Comparison of ENCODE assay signal across 9 mouse cellular contexts in the genomic region with DNA sequence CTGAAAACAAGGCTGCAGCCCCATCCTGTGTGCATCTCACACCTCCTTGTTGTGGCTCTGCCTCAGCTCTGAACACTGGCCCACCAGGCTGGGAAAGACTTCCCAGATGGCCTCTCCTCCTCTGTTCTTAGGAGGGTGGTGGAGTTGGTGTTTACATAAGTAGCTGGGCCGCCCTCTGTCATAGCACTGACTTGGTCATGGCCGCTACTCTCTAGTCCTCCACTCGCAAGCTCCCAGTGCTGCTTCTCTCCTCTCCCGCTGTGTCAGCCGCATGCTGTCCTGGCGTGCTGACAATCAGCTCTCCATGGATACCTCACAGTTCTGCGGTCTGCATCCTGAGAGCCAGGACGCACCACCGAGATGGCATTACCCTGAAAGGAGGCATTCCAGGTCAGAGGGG. TPM values are rescaled to one million over a fixed set of nuclear protein-coding genes. Genes with fewer than 3 reads are reported as not detected.
DNase-seq lines count a peak whose midpoint lies in the region; ATAC-seq and TF ChIP-seq lines count a peak whose summit lies in the region.
"Had no signal": no experiment of that assay in that cellular context is flagged by ENCODE, and none has a peak within 500 bp of the region (broad histone marks: within the 10 kb centered on the region; RNA-seq: fewer than 3 reads in every experiment).

No protein-coding gene starts in this region.

- H3K4me2 ChIP-seq in kidney, embryonic 15.5 days, result no peak overlapping the region
- H3K4me2 ChIP-seq in stomach, embryonic 16.5 days (ENCODE audit: low read depth, low read length), result no peak overlapping the region
- no peak overlapping the region for H3K4me2 ChIP-seq in stomach, postnatal 0 days (replicated peaks; ENCODE audit: low read depth)
- H3K4me2 ChIP-seq in forebrain, embryonic 15.5 days (replicated peaks), result no peak overlapping the region

- ATAC-seq in kidney, embryonic 15.5 days (replicated peaks; ENCODE audit: low FRiP score), result peak; percentile 40; the same call in 1 of the 2 replicates
- ATAC-seq in stomach, embryonic 16.5 days (ENCODE audit: insufficient read depth, low FRiP score), result peak; percentile 19; the same call in 1 of the 2 replicates
- no peak for ATAC-seq in stomach, postnatal 0 days (ENCODE audit: low FRiP score, low TSS enrichment)
- ATAC-seq in forebrain, embryonic 15.5 days (replicated peaks), result peak; percentile 44; the same call in 1 of the 2 replicates
- ATAC-seq: liver, postnatal 0 days had no signal

- peaks cover 21% of the 10 kb centered on the region for H3K36me3 ChIP-seq in kidney, embryonic 15.5 days
- H3K36me3 ChIP-seq in stomach, embryonic 16.5 days (ENCODE audit: control insufficient read depth, insufficient read depth, low read length), result 0 out of 2 replicates have a peak, but pooled peaks cover 1% of the 10 kb centered on the region
- H3K36me3 ChIP-seq in stomach, postnatal 0 days (ENCODE audit: control insufficient read depth, insufficient read depth, low read length), result peaks cover 1% of the 10 kb centered on the region; the same call in 1 of the 2 replicates
- H3K36me3 ChIP-seq in forebrain, embryonic 15.5 days, result no peaks in the 10 kb centered on the region

- no peak for TF ChIP-seq CTCF in stomach, postnatal 0 days (IDR thresholded peaks at IDR 0.05; ENCODE audit: low read depth)

- DNase-seq in kidney, postnatal 14 days, result no peak
- no peak for DNase-seq in stomach, postnatal 0 days (ENCODE audit: low spot score)
- DNase-seq in Muller cell, postnatal 12 days (ENCODE audit: inconsistent ontology term), result no peak
- DNase-seq in thymus, postnatal 14 days, result no peak
- DNase-seq: gastrocnemius, postnatal 14 days; liver, postnatal 0 days had no signal

- H3K4me1 ChIP-seq in kidney, embryonic 15.5 days, result peaks cover 25% of the 10 kb centered on the region
- 0 out of 2 replicates have a peak, but pooled peaks cover 11% of the 10 kb centered on the region for H3K4me1 ChIP-seq in stomach, embryonic 16.5 days (ENCODE audit: control insufficient read depth, insufficient read depth, low read length)
- no peaks in the 10 kb centered on the region for H3K4me1 ChIP-seq in stomach, postnatal 0 days (replicated peaks; ENCODE audit: control insufficient read depth, insufficient read depth)
- H3K4me1 ChIP-seq in forebrain, embryonic 15.5 days, result peaks cover 12% of the 10 kb centered on the region

- TF ChIP-seq EP300 in stomach, postnatal 0 days (optimal IDR thresholded peaks at IDR 0.05), result no peak

- H3K27ac ChIP-seq in kidney, embryonic 15.5 days, result no peak overlapping the region
- H3K27ac ChIP-seq in stomach, embryonic 16.5 days (ENCODE audit: low read length), result no peak overlapping the region
- H3K27ac ChIP-seq in stomach, postnatal 0 days (replicated peaks), result no peak overlapping the region
- no peak overlapping the region for H3K27ac ChIP-seq in forebrain, embryonic 15.5 days (replicated peaks)

- no peak overlapping the region for H3K4me3 ChIP-seq in kidney, embryonic 15.5 days (replicated peaks)
- H3K4me3 ChIP-seq in stomach, embryonic 16.5 days (replicated peaks; ENCODE audit: low read length), result no peak overlapping the region
- no peak overlapping the region for H3K4me3 ChIP-seq in stomach, postnatal 0 days (ENCODE audit: low read depth, low read length)
- H3K4me3 ChIP-seq in forebrain, embryonic 15.5 days, result no peak overlapping the region

- no peaks in the 10 kb centered on the region for H3K9me3 ChIP-seq in kidney, embryonic 15.5 days (replicated peaks)
- no peaks in the 10 kb centered on the region for H3K9me3 ChIP-seq in stomach, embryonic 16.5 days (replicated peaks; ENCODE audit: control insufficient read depth, low read length)
- no peaks in the 10 kb centered on the region for H3K9me3 ChIP-seq in stomach, postnatal 0 days (ENCODE audit: control insufficient read depth, low read length)
- no peaks in the 10 kb centered on the region for H3K9me3 ChIP-seq in forebrain, embryonic 15.5 days

- no peak overlapping the region for H3K9ac ChIP-seq in kidney, embryonic 15.5 days
- no peak overlapping the region for H3K9ac ChIP-seq in stomach, embryonic 16.5 days (ENCODE audit: low read length)
- H3K9ac ChIP-seq in stomach, postnatal 0 days (ENCODE audit: low read length), result no peak overlapping the region
- H3K9ac ChIP-seq in forebrain, embryonic 15.5 days (replicated peaks), result no peak overlapping the region
- H3K9ac ChIP-seq: liver, postnatal 0 days had no signal

- 68% methylated on average over 9 of the region's 9 CpGs for WGBS in kidney, embryonic 15.5 days
- 65% methylated on average over 9 of the region's 9 CpGs for WGBS in stomach, embryonic 16.5 days
- 65% methylated on average over 9 of the region's 9 CpGs for WGBS in stomach, postnatal 0 days
- 69% methylated on average over 9 of the region's 9 CpGs for WGBS in forebrain, embryonic 15.5 days

- H3K27me3 ChIP-seq in kidney, embryonic 15.5 days, result no peaks in the 10 kb centered on the region
- H3K27me3 ChIP-seq in stomach, embryonic 16.5 days (ENCODE audit: control insufficient read depth, insufficient read depth, low read length), result no peaks in the 10 kb centered on the region
- H3K27me3 ChIP-seq in stomach, postnatal 0 days (ENCODE audit: control insufficient read depth, insufficient read depth, low read length), result no peaks in the 10 kb centered on the region
- no peaks in the 10 kb centered on the region for H3K27me3 ChIP-seq in forebrain, embryonic 15.5 days

RNA-seq across cellular contexts. Expression of gene Dap, which starts 22.9 kb away (rescaled TPM):
- 86.3 TPM in 2 replicates for polyA plus RNA-seq in kidney, embryonic 15.5 days (2015; fragmentation: Nextera tagmentation; extraction: Ambion mirVana)
- 110 and 114 TPM in 2 replicates for polyA plus RNA-seq in stomach, embryonic 16.5 days (2015; fragmentation: Nextera tagmentation; extraction: Ambion mirVana)
- 114 and 120 TPM in 2 replicates for polyA plus RNA-seq in stomach, postnatal 0 days (2015; fragmentation: Nextera tagmentation; extraction: Ambion mirVana)
- polyA plus RNA-seq in forebrain, embryonic 15.5 days (2015; fragmentation: Nextera tagmentation; extraction: Ambion mirVana), result 18.7 and 19.7 TPM in 2 replicates
